Mouse (Mus musculus) small intestine, adult 2 months (tissue): ENCODE results near the gene Mei4. TPM values are rescaled to one million over a fixed set of nuclear protein-coding genes. Genes with fewer than 3 reads are reported as not detected.

Experiments used
- H3K27ac ChIP-seq: fragments of 200-500 bp; 2 replicates; pipeline ENCODE4 v1.5.1; 2012; ENCODE audit warnings: low read depth, low read length, control low read depth, inconsistent platforms; ENCODE audit not compliant: insufficient read depth
- H3K27me3 ChIP-seq: fragments of 200-500 bp; 2 replicates; pipeline ENCODE4 v1.6.1; 2012; ENCODE audit warnings: mild to moderate bottlenecking, moderate library complexity, low read length, inconsistent platforms; ENCODE audit not compliant: control insufficient read depth, insufficient read depth
- H3K36me3 ChIP-seq: fragments of 200-500 bp; 2 replicates; pipeline ENCODE4 v1.6.1; 2012; ENCODE audit warnings: mild to moderate bottlenecking, low read length, control low read depth, inconsistent platforms; ENCODE audit not compliant: control insufficient read depth, insufficient read depth
- H3K4me1 ChIP-seq: fragments of 200-500 bp; 2 replicates; pipeline ENCODE4 v1.6.1; 2012; ENCODE audit warnings: low read length, inconsistent platforms, mixed read lengths; ENCODE audit not compliant: control insufficient read depth, insufficient read depth, insufficient read length
- H3K4me3 ChIP-seq: fragments of 200-500 bp; 2 replicates; pipeline ENCODE4 v1.5.1; 2012; ENCODE audit warnings: low read depth, mild to moderate bottlenecking, control low read depth, inconsistent platforms, low read length, moderate library complexity
- CTCF ChIP-seq: fragments of 200-500 bp; IDR thresholded peaks from 2 replicates; pipeline ENCODE4 v1.5.1; 2012; ENCODE audit warnings: low read depth, mild to moderate bottlenecking, control low read depth, inconsistent platforms, low read length, moderate library complexity, mixed read lengths; ENCODE audit not compliant: insufficient replicate concordance, insufficient read length; ENCODE audit errors: extremely low read depth
- POLR2A ChIP-seq: fragments of 200-500 bp; IDR thresholded peaks from 2 replicates; pipeline ENCODE4 v1.6.1; 2012; ENCODE audit warnings: low read depth, mild to moderate bottlenecking, control low read depth, inconsistent platforms, low read length, moderate library complexity
- WGBS: fragments of 180-500 bp; shearing (Covaris S2); methylation state at CpG from one replicate; pipeline ENCODE4 v1.1.7; 2018; 5-methylcytosine and 5-hydroxymethylcytosine counted together
- polyA plus RNA-seq: library from polyadenylated mRNA; depleted of rRNA; stranded (reverse); fragments of >200 nt; gene quantifications from 2 replicates; pipeline ENCODE4 v1.2.3, GENCODE M21; 2012

The Mei4 gene
- polyA plus RNA-seq, 1 experiment: not detected

- no peaks in the 10 kb centered on the region for H3K27me3 ChIP-seq
- H3K36me3 ChIP-seq: no peaks in the 10 kb centered on the region
- no peak overlapping the region for H3K27ac ChIP-seq
- WGBS: 79% methylated on average over 1 of the region's 1 CpGs
- no peak overlapping the region for H3K4me3 ChIP-seq
- TF ChIP-seq POLR2A: no peak
- TF ChIP-seq CTCF: no peak
- H3K4me1 ChIP-seq: no peaks in the 10 kb centered on the region
Measured at GRCm38 (mm10) chr9:81921456-81921855, 58.0 kb downstream of the Mei4 start.

- no peak for TF ChIP-seq CTCF
- no peak for TF ChIP-seq POLR2A
- Histone ChIP-seq H3K4me3 (no peak overlapping the region), H3K27ac (no peak overlapping the region), H3K27me3 (no peaks in the 10 kb centered on the region), H3K4me1 (no peaks in the 10 kb centered on the region), H3K36me3 (no peaks in the 10 kb centered on the region)
Measured at GRCm38 (mm10) chr9:81924744-81925143, 61.3 kb downstream of the Mei4 start.

- H3K4me1 ChIP-seq: no peaks in the 10 kb centered on the region
- TF ChIP-seq POLR2A: no peak
- no peak for TF ChIP-seq CTCF
- no peak overlapping the region for H3K4me3 ChIP-seq
- WGBS: 74% methylated on average over 4 of the region's 4 CpGs
- H3K27me3 ChIP-seq: no peaks in the 10 kb centered on the region
- no peaks in the 10 kb centered on the region for H3K36me3 ChIP-seq
- H3K27ac ChIP-seq: no peak overlapping the region
Measured at GRCm38 (mm10) chr9:81940533-81940932, 77.1 kb downstream of the Mei4 start.

- H3K36me3 ChIP-seq: no peaks in the 10 kb centered on the region
- no peak for TF ChIP-seq CTCF
- no peak for TF ChIP-seq POLR2A
- no peak overlapping the region for H3K4me3 ChIP-seq
- H3K4me1 ChIP-seq: no peaks in the 10 kb centered on the region
- H3K27me3 ChIP-seq: no peaks in the 10 kb centered on the region
- no peak overlapping the region for H3K27ac ChIP-seq
- WGBS: 77% methylated on average over 6 of the region's 6 CpGs
Measured at GRCm38 (mm10) chr9:81945624-81946023, 82.2 kb downstream of the Mei4 start.

- Histone ChIP-seq H3K27ac (no peak overlapping the region), H3K4me3 (no peak overlapping the region), H3K36me3 (no peaks in the 10 kb centered on the region), H3K4me1 (no peaks in the 10 kb centered on the region), H3K27me3 (no peaks in the 10 kb centered on the region)
- TF ChIP-seq CTCF: no peak
- TF ChIP-seq POLR2A: no peak
- WGBS: 67% methylated on average over 3 of the region's 3 CpGs
Measured at GRCm38 (mm10) chr9:81956858-81957257, 93.4 kb downstream of the Mei4 start.

GRCm38 (mm10) chr9:81957842-81958241 lies 94.4 kb downstream of the Mei4 start:
- TF ChIP-seq CTCF (no peak), POLR2A (no peak)
- H3K27me3 ChIP-seq: no peaks in the 10 kb centered on the region
- H3K36me3 ChIP-seq: no peaks in the 10 kb centered on the region
- no peak overlapping the region for H3K4me3 ChIP-seq
- no peak overlapping the region for H3K27ac ChIP-seq
- 75% methylated on average over 2 of the region's 2 CpGs for WGBS
- H3K4me1 ChIP-seq: no peaks in the 10 kb centered on the region

- Histone ChIP-seq H3K4me1 (no peaks in the 10 kb centered on the region), H3K36me3 (no peaks in the 10 kb centered on the region), H3K4me3 (no peak overlapping the region), H3K27me3 (no peaks in the 10 kb centered on the region), H3K27ac (no peak overlapping the region)
- WGBS: 90% methylated on average over 1 of the region's 1 CpGs
- TF ChIP-seq POLR2A (no peak), CTCF (no peak)
Measured at GRCm38 (mm10) chr9:81966765-81967164, 103.3 kb downstream of the Mei4 start.

- Histone ChIP-seq H3K4me3 (no peak overlapping the region), H3K36me3 (no peaks in the 10 kb centered on the region), H3K27ac (no peak overlapping the region), H3K27me3 (no peaks in the 10 kb centered on the region), H3K4me1 (no peaks in the 10 kb centered on the region)
- WGBS: 49% methylated on average over 2 of the region's 2 CpGs
- no peak for TF ChIP-seq CTCF
- TF ChIP-seq POLR2A: no peak
Measured at GRCm38 (mm10) chr9:81968935-81969334, 105.5 kb downstream of the Mei4 start.
